31 mouse cellular contexts compared by ENCODE assay signal in genomic region chr4:67044038-67044437, GRCm38 (mm10).
DNase-seq lines count a peak whose midpoint lies in the region; ATAC-seq and TF ChIP-seq lines count a peak whose summit lies in the region.
"Had no signal": no experiment of that assay in that cellular context is flagged by ENCODE, and none has a peak within 500 bp of the region (broad histone marks: within the 10 kb centered on the region; RNA-seq: fewer than 3 reads in every experiment).

No protein-coding gene starts in this region.

- no peak overlapping the region for H3K27ac ChIP-seq in forebrain, embryonic 14.5 days (ENCODE audit: low read depth, low read length)
- no peak overlapping the region for H3K27ac ChIP-seq in forebrain, embryonic 15.5 days (replicated peaks)
- H3K27ac ChIP-seq in hindbrain, embryonic 15.5 days (replicated peaks) = no peak overlapping the region
- no peak overlapping the region for H3K27ac ChIP-seq in hindbrain, embryonic 12.5 days
- H3K27ac ChIP-seq in midbrain, postnatal 0 days (ENCODE audit: low read depth, low read length) = no peak overlapping the region
- no peak overlapping the region for H3K27ac ChIP-seq in midbrain, embryonic 13.5 days
- no peak overlapping the region for H3K27ac ChIP-seq in hindbrain, embryonic 16.5 days (ENCODE audit: low read depth, low read length)
- H3K27ac ChIP-seq: embryonic facial prominence, embryonic 10.5 days; embryonic facial prominence, embryonic 13.5 days; heart, adult 2 months; heart, embryonic 10.5 days; heart, embryonic 13.5 days; intestine, embryonic 15.5 days had no signal

- ATAC-seq in forebrain, embryonic 14.5 days = no peak; the same call in 1 of the 2 replicates
- no peak for ATAC-seq in forebrain, embryonic 15.5 days (replicated peaks)
- 0 out of 2 replicates have a peak, but pooled peaks have one; percentile 19 for ATAC-seq in hindbrain, embryonic 15.5 days (ENCODE audit: low FRiP score, low read depth)
- no peak for ATAC-seq in hindbrain, embryonic 12.5 days (ENCODE audit: low FRiP score)
- no peak for ATAC-seq in midbrain, postnatal 0 days (ENCODE audit: low FRiP score)
- ATAC-seq in midbrain, embryonic 13.5 days = no peak
- peak; percentile 54; the same call in 1 of the 2 replicates for ATAC-seq in hindbrain, embryonic 16.5 days
- ATAC-seq: forebrain, embryonic 16.5 days; intestine, embryonic 15.5 days; Patski had no signal

- H3K4me2 ChIP-seq in forebrain, embryonic 14.5 days (ENCODE audit: low read length) = no peak overlapping the region
- H3K4me2 ChIP-seq in forebrain, embryonic 15.5 days (replicated peaks) = no peak overlapping the region
- no peak overlapping the region for H3K4me2 ChIP-seq in hindbrain, embryonic 15.5 days
- H3K4me2 ChIP-seq in hindbrain, embryonic 12.5 days (replicated peaks) = no peak overlapping the region
- no peak overlapping the region for H3K4me2 ChIP-seq in midbrain, postnatal 0 days (ENCODE audit: low read depth, low read length, poor library complexity, severe bottlenecking)
- no peak overlapping the region for H3K4me2 ChIP-seq in midbrain, embryonic 13.5 days (replicated peaks)
- no peak overlapping the region for H3K4me2 ChIP-seq in hindbrain, embryonic 16.5 days (ENCODE audit: low read length)
- H3K4me2 ChIP-seq: embryonic facial prominence, embryonic 13.5 days; heart, embryonic 13.5 days; intestine, embryonic 15.5 days had no signal

- no peaks in the 10 kb centered on the region for H3K9me3 ChIP-seq in forebrain, embryonic 14.5 days (replicated peaks; ENCODE audit: control insufficient read depth, low read length)
- no peaks in the 10 kb centered on the region for H3K9me3 ChIP-seq in forebrain, embryonic 15.5 days
- no peaks in the 10 kb centered on the region for H3K9me3 ChIP-seq in hindbrain, embryonic 15.5 days
- H3K9me3 ChIP-seq in hindbrain, embryonic 12.5 days (replicated peaks) = no peaks in the 10 kb centered on the region
- H3K9me3 ChIP-seq in midbrain, postnatal 0 days (ENCODE audit: low read length) = no peaks in the 10 kb centered on the region
- H3K9me3 ChIP-seq in midbrain, embryonic 13.5 days = no peaks in the 10 kb centered on the region
- no peaks in the 10 kb centered on the region for H3K9me3 ChIP-seq in hindbrain, embryonic 16.5 days (ENCODE audit: control insufficient read depth, low read length)
- H3K9me3 ChIP-seq: embryonic facial prominence, embryonic 10.5 days; embryonic facial prominence, embryonic 13.5 days; G1E; heart, embryonic 10.5 days; heart, embryonic 13.5 days; intestine, embryonic 15.5 days had no signal

- WGBS in forebrain, embryonic 14.5 days = 68% methylated on average over 3 of the region's 3 CpGs
- WGBS in forebrain, embryonic 15.5 days = 78% methylated on average over 3 of the region's 3 CpGs
- 64% methylated on average over 3 of the region's 3 CpGs for WGBS in hindbrain, embryonic 15.5 days
- 69% methylated on average over 3 of the region's 3 CpGs for WGBS in hindbrain, embryonic 12.5 days
- WGBS in midbrain, postnatal 0 days = 68% methylated on average over 3 of the region's 3 CpGs
- 68% methylated on average over 3 of the region's 3 CpGs for WGBS in midbrain, embryonic 13.5 days
- 54% methylated on average over 3 of the region's 3 CpGs for WGBS in hindbrain, embryonic 16.5 days

- no peaks in the 10 kb centered on the region for H3K4me1 ChIP-seq in forebrain, embryonic 14.5 days (ENCODE audit: control insufficient read depth, insufficient read depth, low read length)
- no peaks in the 10 kb centered on the region for H3K4me1 ChIP-seq in forebrain, embryonic 15.5 days
- no peaks in the 10 kb centered on the region for H3K4me1 ChIP-seq in hindbrain, embryonic 15.5 days (replicated peaks)
- no peaks in the 10 kb centered on the region for H3K4me1 ChIP-seq in hindbrain, embryonic 12.5 days
- H3K4me1 ChIP-seq in midbrain, postnatal 0 days (ENCODE audit: insufficient read depth, low read length) = no peaks in the 10 kb centered on the region
- H3K4me1 ChIP-seq in midbrain, embryonic 13.5 days (replicated peaks) = no peaks in the 10 kb centered on the region
- H3K4me1 ChIP-seq in hindbrain, embryonic 16.5 days (ENCODE audit: control insufficient read depth, insufficient read depth, low read depth, low read length) = no peaks in the 10 kb centered on the region
- H3K4me1 ChIP-seq: embryonic facial prominence, embryonic 10.5 days; embryonic facial prominence, embryonic 13.5 days; heart, embryonic 10.5 days; heart, embryonic 13.5 days; intestine, embryonic 15.5 days had no signal

- H3K36me3 ChIP-seq in forebrain, embryonic 14.5 days (ENCODE audit: control insufficient read depth, insufficient read depth, low read length) = no peaks in the 10 kb centered on the region
- H3K36me3 ChIP-seq in forebrain, embryonic 15.5 days = no peaks in the 10 kb centered on the region
- no peaks in the 10 kb centered on the region for H3K36me3 ChIP-seq in hindbrain, embryonic 15.5 days
- H3K36me3 ChIP-seq in hindbrain, embryonic 12.5 days = no peaks in the 10 kb centered on the region
- no peaks in the 10 kb centered on the region for H3K36me3 ChIP-seq in midbrain, postnatal 0 days (ENCODE audit: insufficient read depth, low read length)
- H3K36me3 ChIP-seq in midbrain, embryonic 13.5 days = no peaks in the 10 kb centered on the region
- no peaks in the 10 kb centered on the region for H3K36me3 ChIP-seq in hindbrain, embryonic 16.5 days (ENCODE audit: control insufficient read depth, insufficient read depth, low read length)
- H3K36me3 ChIP-seq: embryonic facial prominence, embryonic 10.5 days; embryonic facial prominence, embryonic 13.5 days; G1E; heart, embryonic 10.5 days; heart, embryonic 13.5 days; intestine, embryonic 15.5 days had no signal

- H3K27me3 ChIP-seq in forebrain, embryonic 14.5 days (replicated peaks; ENCODE audit: control insufficient read depth, insufficient read depth, low read length) = no peaks in the 10 kb centered on the region
- H3K27me3 ChIP-seq in forebrain, embryonic 15.5 days = no peaks in the 10 kb centered on the region
- H3K27me3 ChIP-seq in hindbrain, embryonic 15.5 days = no peaks in the 10 kb centered on the region
- H3K27me3 ChIP-seq in hindbrain, embryonic 12.5 days = no peaks in the 10 kb centered on the region
- H3K27me3 ChIP-seq in midbrain, postnatal 0 days (ENCODE audit: insufficient read depth, low read length) = no peaks in the 10 kb centered on the region
- H3K27me3 ChIP-seq in midbrain, embryonic 13.5 days = no peaks in the 10 kb centered on the region
- H3K27me3 ChIP-seq in hindbrain, embryonic 16.5 days (replicated peaks; ENCODE audit: control insufficient read depth, insufficient read depth, low read length) = no peaks in the 10 kb centered on the region
- H3K27me3 ChIP-seq: CH12.LX; embryonic facial prominence, embryonic 13.5 days; heart, embryonic 13.5 days; intestine, embryonic 15.5 days; Patski had no signal

- DNase-seq in forebrain, embryonic 14.5 days (ENCODE audit: low spot score) = peak; percentile 13
- peak; percentile 10 for DNase-seq in midbrain, postnatal 0 days (ENCODE audit: low spot score)
- no peak for DNase-seq in adrenal gland, postnatal 25 days
- DNase-seq: adrenal gland, postnatal 10 days; B cell, adult 2 months; cerebellum, adult 11-12 months; cerebellum, adult 8-10 months; cerebellum, postnatal 10 days; cerebellum, postnatal 36 days; embryo, embryonic 11 days; gastrocnemius, postnatal 10 days; gastrocnemius, postnatal 36 days; heart, adult 2 months; heart, postnatal 14 days; heart, postnatal 4 days; kidney, adult 11 months had no signal

- no peak for TF ChIP-seq CTCF in midbrain, postnatal 0 days (IDR thresholded peaks at IDR 0.05)

- H3K9ac ChIP-seq in forebrain, embryonic 14.5 days (ENCODE audit: low read length) = no peak overlapping the region
- no peak overlapping the region for H3K9ac ChIP-seq in forebrain, embryonic 15.5 days (replicated peaks)
- no peak overlapping the region for H3K9ac ChIP-seq in hindbrain, embryonic 15.5 days
- no peak overlapping the region for H3K9ac ChIP-seq in hindbrain, embryonic 12.5 days
- H3K9ac ChIP-seq in midbrain, postnatal 0 days (replicated peaks; ENCODE audit: low read length, poor library complexity, severe bottlenecking) = no peak overlapping the region
- H3K9ac ChIP-seq in midbrain, embryonic 13.5 days (replicated peaks) = no peak overlapping the region
- no peak overlapping the region for H3K9ac ChIP-seq in hindbrain, embryonic 16.5 days (ENCODE audit: low read depth, low read length)
- H3K9ac ChIP-seq: embryonic facial prominence, embryonic 13.5 days; heart, embryonic 13.5 days; intestine, embryonic 15.5 days had no signal

- H3K4me3 ChIP-seq in forebrain, embryonic 14.5 days (ENCODE audit: low read depth, low read length) = no peak overlapping the region
- H3K4me3 ChIP-seq in forebrain, embryonic 15.5 days = no peak overlapping the region
- H3K4me3 ChIP-seq in hindbrain, embryonic 15.5 days = no peak overlapping the region
- H3K4me3 ChIP-seq in hindbrain, embryonic 12.5 days = no peak overlapping the region
- H3K4me3 ChIP-seq in midbrain, postnatal 0 days (ENCODE audit: low read depth, low read length) = no peak overlapping the region
- no peak overlapping the region for H3K4me3 ChIP-seq in midbrain, embryonic 13.5 days (replicated peaks)
- no peak overlapping the region for H3K4me3 ChIP-seq in hindbrain, embryonic 16.5 days (ENCODE audit: low read length)
- H3K4me3 ChIP-seq: embryonic facial prominence, embryonic 10.5 days; embryonic facial prominence, embryonic 13.5 days; erythroblast, embryonic 14.5 days; heart, adult 2 months; heart, embryonic 10.5 days; heart, embryonic 13.5 days; intestine, embryonic 15.5 days had no signal

Comparison
In these comparisons a context has a peak if more than half of its experiments do, and no peak if none do; other contexts are left out.
1. ATAC-seq: peak in hindbrain, embryonic 15.5 days (single experiment) and hindbrain, embryonic 16.5 days (single experiment); none in forebrain, embryonic 14.5 days (single experiment), forebrain, embryonic 15.5 days (single experiment), hindbrain, embryonic 12.5 days (single experiment), midbrain, postnatal 0 days (single experiment) and midbrain, embryonic 13.5 days (single experiment).